In the genomic region with DNA sequence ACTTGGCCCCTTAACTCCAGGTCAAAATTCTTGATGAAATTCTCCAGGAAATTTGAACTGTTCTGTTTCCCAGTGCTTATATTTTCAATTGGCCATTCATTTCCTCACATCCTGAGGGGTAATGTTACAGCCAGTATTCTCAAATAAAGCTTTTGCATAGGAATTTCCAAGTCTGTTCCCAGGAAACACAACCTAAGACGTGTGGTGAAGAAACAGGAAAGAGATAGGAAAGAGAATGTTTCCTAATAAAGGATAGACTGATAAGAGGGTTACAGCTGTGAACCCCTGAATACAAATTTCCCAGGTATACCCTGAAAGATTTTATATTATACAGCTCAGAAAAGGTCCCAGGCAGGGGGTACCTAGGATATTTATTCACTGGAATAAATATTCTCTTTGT, we compare ENCODE assay signal across 32 mouse cellular contexts.
"Had no signal": no experiment of that assay in that cellular context is flagged by ENCODE, and none has a peak within 500 bp of the region (broad histone marks: within the 10 kb centered on the region; RNA-seq: fewer than 3 reads in every experiment).

No protein-coding gene starts in this region.

- H3K27ac ChIP-seq: limb, embryonic 10.5 days; limb, embryonic 12.5 days; limb, embryonic 13.5 days; limb, embryonic 15.5 days; liver, embryonic 12.5 days; liver, embryonic 13.5 days; liver, embryonic 14.5 days; liver, embryonic 15.5 days; lung, embryonic 15.5 days; macrophage; midbrain, embryonic 10.5 days; midbrain, embryonic 12.5 days; midbrain, embryonic 13.5 days; midbrain, embryonic 15.5 days; neural tube, embryonic 12.5 days had no signal

- H3K4me2 ChIP-seq: limb, embryonic 12.5 days; limb, embryonic 13.5 days; limb, embryonic 15.5 days; liver, embryonic 11.5 days; liver, embryonic 12.5 days; liver, embryonic 13.5 days; liver, embryonic 15.5 days; lung, embryonic 14.5 days; lung, embryonic 15.5 days; midbrain, embryonic 11.5 days; midbrain, embryonic 12.5 days; midbrain, embryonic 13.5 days; midbrain, embryonic 15.5 days; neural tube, embryonic 12.5 days had no signal

- H3K36me3 ChIP-seq: limb, embryonic 10.5 days; limb, embryonic 12.5 days; limb, embryonic 13.5 days; limb, embryonic 15.5 days; liver, embryonic 12.5 days; liver, embryonic 13.5 days; liver, embryonic 15.5 days; lung, embryonic 15.5 days; midbrain, embryonic 10.5 days; midbrain, embryonic 12.5 days; midbrain, embryonic 13.5 days; midbrain, embryonic 15.5 days; neural tube, embryonic 12.5 days had no signal

- H3K9ac ChIP-seq: limb, embryonic 12.5 days; limb, embryonic 13.5 days; limb, embryonic 15.5 days; liver, embryonic 12.5 days; liver, embryonic 13.5 days; liver, embryonic 14.5 days; liver, embryonic 15.5 days; liver, postnatal 0 days; lung, embryonic 14.5 days; lung, embryonic 15.5 days; midbrain, embryonic 12.5 days; midbrain, embryonic 13.5 days; midbrain, embryonic 15.5 days; neural tube, embryonic 12.5 days had no signal

- H3K4me1 ChIP-seq: liver, embryonic 12.5 days; liver, embryonic 13.5 days; liver, embryonic 15.5 days; megakaryocyte, embryonic 14.5 days; neural tube, embryonic 12.5 days had no signal

- DNase-seq: left cerebral cortex, postnatal 4 days; liver; liver, embryonic 13.5 days; liver, postnatal 0 days; lung, adult 18-20 months; lung, adult 2 months; lung, embryonic 14.5 days; lung, postnatal 10 days; lung, postnatal 14 days; lung, postnatal 36 days; lung, postnatal 4 days; midbrain, embryonic 14.5 days had no signal

- H3K27me3 ChIP-seq: limb, embryonic 12.5 days; limb, embryonic 13.5 days; limb, embryonic 15.5 days; liver, embryonic 12.5 days; liver, embryonic 13.5 days; liver, embryonic 15.5 days; lung, embryonic 15.5 days; megakaryocyte, embryonic 14.5 days; midbrain, embryonic 12.5 days; midbrain, embryonic 13.5 days; midbrain, embryonic 15.5 days; neural tube, embryonic 12.5 days had no signal

- ATAC-seq: liver, embryonic 12.5 days; liver, postnatal 0 days; lung, postnatal 0 days; midbrain, embryonic 13.5 days; midbrain, embryonic 15.5 days; midbrain, embryonic 16.5 days had no signal

- H3K4me3 ChIP-seq: limb, embryonic 10.5 days; limb, embryonic 12.5 days; limb, embryonic 13.5 days; limb, embryonic 15.5 days; liver, embryonic 12.5 days; liver, embryonic 13.5 days; liver, embryonic 15.5 days; lung, embryonic 15.5 days; megakaryocyte, embryonic 14.5 days; midbrain, embryonic 10.5 days; midbrain, embryonic 12.5 days; midbrain, embryonic 13.5 days; midbrain, embryonic 15.5 days; myocyte; neural tube, embryonic 12.5 days had no signal

- H3K9me3 ChIP-seq: limb, embryonic 10.5 days; limb, embryonic 12.5 days; limb, embryonic 13.5 days; limb, embryonic 15.5 days; liver, embryonic 12.5 days; liver, embryonic 13.5 days; liver, embryonic 15.5 days; lung, embryonic 15.5 days; megakaryocyte, embryonic 14.5 days; midbrain, embryonic 10.5 days; midbrain, embryonic 12.5 days; midbrain, embryonic 13.5 days; midbrain, embryonic 15.5 days; neural tube, embryonic 12.5 days had no signal
